Mouse (Mus musculus) CD4-positive, CD25-positive, alpha-beta regulatory T cell, adult 4 months (primary cell): Measurements from ENCODE around the gene Csnk2a1. TPM values are rescaled to one million over a fixed set of nuclear protein-coding genes. Genes with fewer than 3 reads are reported as not detected.
"Not testable (repeated sequence)": the region's sequence is repeated elsewhere in the genome, so short reads cannot be mapped to it uniquely, and the experiment has no call there.

ENCODE experiments used
- ATAC-seq: one replicate; pipeline ENCODE4 v1.8.0; 2017
- polyA plus RNA-seq, 2 experiments: library from polyadenylated mRNA; unstranded; fragments of 100-300 nt; shearing (Covaris generic); gene quantifications; one replicate each; pipeline ENCODE4 v1.2.1; 2017

Csnk2a1 gene
- polyA plus RNA-seq, 2 experiments from 2014 or later = 65.7 to 107 TPM

DNA sequence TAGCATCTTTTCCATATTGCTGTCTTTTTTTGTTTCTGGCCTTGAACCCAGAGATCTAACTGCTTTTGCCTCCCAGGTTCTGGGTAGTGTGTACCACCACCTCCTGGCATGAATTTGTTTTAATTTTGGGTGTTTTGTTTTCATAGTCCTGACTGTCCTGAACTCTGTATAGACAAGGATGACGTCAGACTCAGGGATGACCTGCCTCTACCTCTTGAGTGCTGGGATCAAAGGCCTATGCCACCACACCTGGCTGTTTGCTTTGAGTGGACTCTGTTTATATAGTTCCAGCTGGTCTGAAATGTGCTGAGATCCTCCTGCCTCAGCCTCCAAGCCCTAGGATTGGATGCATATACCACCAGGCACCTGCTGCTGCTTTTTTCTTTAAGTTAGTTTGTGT, 11.3 kb downstream of the Csnk2a1 start:
- no peak for ATAC-seq

- ATAC-seq = no peak
Measured at GRCm38 (mm10) chr2:152240580-152240979, 13.9 kb downstream of the Csnk2a1 start.

- ATAC-seq = no peak
Measured at GRCm38 (mm10) chr2:152247213-152247612, 20.6 kb downstream of the Csnk2a1 start.

DNA sequence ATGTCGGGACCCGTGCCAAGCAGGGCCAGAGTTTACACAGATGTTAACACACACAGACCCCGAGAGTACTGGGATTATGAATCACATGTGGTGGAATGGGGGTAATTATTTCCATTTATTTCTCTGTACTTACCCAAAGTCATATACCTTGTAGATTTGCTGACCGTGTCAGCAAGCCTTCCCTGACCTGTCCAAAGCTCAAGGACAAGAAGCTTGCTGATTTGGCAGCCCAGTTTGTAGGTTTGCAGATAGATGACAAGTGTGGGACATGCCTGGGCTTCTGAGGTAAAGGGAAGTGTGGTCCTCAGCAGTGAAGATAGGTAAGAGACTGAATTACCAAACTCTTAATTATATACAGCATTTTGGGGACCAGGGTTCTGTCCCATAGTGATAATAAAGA, 23.9 kb downstream of the Csnk2a1 start:
- ATAC-seq = no peak

GRCm38 (mm10) chr2:152259739-152260138, 33.1 kb downstream of the Csnk2a1 start:
- no peak for ATAC-seq

GRCm38 (mm10) chr2:152273639-152274038, 47.0 kb downstream of the Csnk2a1 start:
- ATAC-seq = peak; percentile 41

DNA sequence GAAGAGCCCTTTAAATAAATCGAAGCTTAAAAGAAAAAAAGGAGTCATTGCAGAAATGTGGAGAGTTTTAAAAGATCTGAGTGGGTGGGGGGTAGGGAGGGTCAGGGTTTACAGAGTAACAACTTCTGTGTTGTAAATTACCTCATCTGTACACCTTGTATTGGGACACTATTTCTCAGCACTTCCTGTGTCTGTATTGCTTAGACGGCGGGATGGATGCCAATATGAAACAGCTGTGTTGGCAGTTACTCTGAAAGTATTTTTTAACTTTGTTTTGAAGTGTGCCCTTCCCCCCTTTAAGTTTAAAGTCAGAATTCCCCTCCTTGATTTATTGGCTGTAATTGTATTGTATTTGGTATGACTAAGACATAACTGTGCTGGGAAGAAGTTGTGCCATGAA, 54.8 kb downstream of the Csnk2a1 start:
- peak; percentile 60 for ATAC-seq

DNA sequence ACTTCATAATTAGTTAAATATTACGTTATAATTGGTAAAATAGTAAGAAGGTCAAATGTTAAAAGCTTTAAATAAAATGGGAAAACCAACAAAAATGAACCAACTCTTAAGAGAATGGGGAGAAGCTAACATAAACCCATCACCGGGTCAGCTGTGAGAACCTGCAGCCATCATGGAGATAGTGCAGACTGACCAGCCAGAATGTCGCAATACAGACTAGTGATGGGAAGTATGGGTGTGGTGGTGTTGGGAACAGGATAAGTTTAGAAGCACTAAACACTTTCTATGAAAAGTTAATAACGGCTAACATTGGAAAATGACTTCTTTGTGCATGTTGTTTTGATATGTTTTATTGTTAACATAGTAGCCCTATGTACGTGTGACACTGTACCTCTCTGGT, 60.9 kb downstream of the Csnk2a1 start:
- no peak for ATAC-seq

- ATAC-seq = no peak
Measured at GRCm38 (mm10) chr2:152288046-152288445, 61.4 kb downstream of the Csnk2a1 start.

- not testable (repeated sequence) for ATAC-seq
Measured at GRCm38 (mm10) chr2:152289623-152290022, 63.0 kb downstream of the Csnk2a1 start.

- no peak for ATAC-seq
Measured at GRCm38 (mm10) chr2:152292475-152292874, 65.8 kb downstream of the Csnk2a1 start.

- ATAC-seq = peak; percentile 17
Measured at GRCm38 (mm10) chr2:152293179-152293726, 66.6 kb downstream of the Csnk2a1 start.

DNA sequence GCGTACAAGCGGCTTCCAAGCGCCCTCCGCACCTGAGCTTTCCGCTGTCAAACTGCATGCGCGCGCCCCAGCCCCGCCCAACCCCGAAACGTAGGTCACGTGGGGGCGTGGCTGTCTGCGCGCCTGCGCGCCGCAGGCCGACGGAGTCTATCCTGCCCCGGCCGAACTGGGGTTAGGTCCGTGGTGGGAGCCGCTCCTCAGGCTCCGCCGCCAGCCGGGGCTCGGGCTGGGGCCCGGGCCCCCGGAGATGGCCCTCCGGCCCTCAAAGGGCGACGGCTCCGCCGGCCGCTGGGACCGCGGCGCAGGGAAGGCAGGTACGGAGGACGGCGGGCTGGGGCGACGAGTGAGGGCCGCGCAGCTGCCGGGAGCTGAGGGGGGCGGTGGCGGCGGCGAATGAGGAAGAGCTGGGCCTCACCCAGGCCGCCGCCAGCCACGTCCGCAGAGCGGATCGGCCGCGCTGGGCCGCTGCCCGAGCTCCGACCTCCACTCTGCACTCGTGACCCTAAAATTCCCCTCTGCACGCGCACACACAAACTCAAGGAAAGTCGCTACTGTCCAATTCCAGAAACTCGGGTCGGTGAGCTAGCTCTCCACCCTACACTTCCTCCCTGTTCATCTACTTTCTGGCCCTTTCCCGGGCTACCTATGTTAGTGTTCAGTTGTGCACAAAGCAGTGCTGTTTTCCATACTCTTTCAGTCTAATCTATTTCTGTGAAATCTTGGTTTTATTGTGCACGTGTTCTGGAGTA, 67.3 kb downstream of the Csnk2a1 start, which contains the start of gene Tbc1d20:
Gene Tbc1d20 (plus strand): TSS at position 102 of the 749 bp plus-strand sequence.
- peak; percentile 92 for ATAC-seq

- ATAC-seq = no peak
Measured at GRCm38 (mm10) chr2:152294541-152294940, 67.9 kb downstream of the Csnk2a1 start.

GRCm38 (mm10) chr2:152302862-152303261, 76.2 kb downstream of the Csnk2a1 start:
- no peak for ATAC-seq

GRCm38 (mm10) chr2:152303781-152304180, 77.1 kb downstream of the Csnk2a1 start:
- no peak for ATAC-seq

DNA sequence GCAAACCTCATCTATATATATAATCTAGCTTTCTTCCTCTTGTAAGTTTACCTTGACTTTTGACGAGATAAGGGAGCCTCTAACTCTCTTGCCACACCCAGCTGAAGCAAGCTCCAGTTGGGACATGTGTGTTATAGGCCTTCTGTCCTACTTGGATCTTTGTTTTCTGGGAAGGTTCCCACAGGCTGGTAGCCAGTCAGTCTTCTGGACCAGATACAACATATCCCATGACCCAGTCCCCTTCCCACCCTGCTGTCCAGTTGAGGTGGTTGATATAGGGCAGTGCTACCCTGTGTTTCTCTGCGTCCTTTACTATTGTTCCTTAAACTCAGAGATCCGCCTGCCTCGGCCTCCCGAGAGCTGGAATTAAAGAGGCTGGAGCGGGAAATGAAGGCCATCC, 78.8 kb downstream of the Csnk2a1 start:
- no peak for ATAC-seq

- no peak for ATAC-seq
Measured at GRCm38 (mm10) chr2:152307186-152307585, 80.5 kb downstream of the Csnk2a1 start.

GRCm38 (mm10) chr2:152312996-152313395, 86.4 kb downstream of the Csnk2a1 start:
- ATAC-seq = no peak

DNA sequence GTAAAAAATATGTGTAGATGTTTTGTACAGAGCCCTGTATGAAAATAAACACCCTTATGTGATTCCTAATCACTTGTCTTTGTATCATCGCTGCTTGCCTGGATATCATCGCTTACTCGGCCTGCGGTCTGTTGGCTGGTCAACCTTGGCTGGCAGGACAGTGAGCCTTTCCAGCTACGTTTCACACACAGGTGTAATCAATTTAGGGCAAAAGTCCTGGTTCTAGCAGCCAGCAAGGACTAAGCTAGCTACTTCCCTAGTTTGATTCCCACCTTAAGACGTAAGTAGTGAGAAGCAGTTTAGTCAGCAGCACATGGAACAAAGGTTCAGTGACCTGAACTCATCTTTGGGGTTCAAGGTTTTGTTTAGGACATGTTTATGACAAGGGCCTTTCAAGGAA, 87.3 kb downstream of the Csnk2a1 start:
- ATAC-seq = no peak

GRCm38 (mm10) chr2:152317054-152317453, 90.4 kb downstream of the Csnk2a1 start:
- ATAC-seq = no peak

DNA sequence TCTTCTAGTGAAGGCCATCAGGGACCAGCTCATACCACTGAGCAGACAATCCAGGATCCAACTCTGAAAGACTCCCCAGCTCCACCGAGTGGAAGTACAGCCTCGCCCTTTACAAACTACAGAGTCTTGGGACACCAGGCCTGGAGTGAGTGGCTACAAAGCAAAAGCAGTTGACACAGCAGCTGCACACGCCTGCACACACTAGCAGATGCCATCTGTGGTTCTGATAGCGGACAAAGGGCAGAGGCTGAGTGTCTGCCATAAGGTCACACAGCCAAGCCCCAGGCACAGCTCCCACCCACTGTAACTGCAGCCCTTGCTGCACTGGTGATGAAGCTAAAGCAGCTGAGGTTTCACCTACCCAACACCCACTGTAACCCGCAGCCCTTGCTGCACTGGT, 94.9 kb downstream of the Csnk2a1 start:
- no peak for ATAC-seq

- ATAC-seq = no peak
Measured at GRCm38 (mm10) chr2:152322198-152322597, 95.6 kb downstream of the Csnk2a1 start.

DNA sequence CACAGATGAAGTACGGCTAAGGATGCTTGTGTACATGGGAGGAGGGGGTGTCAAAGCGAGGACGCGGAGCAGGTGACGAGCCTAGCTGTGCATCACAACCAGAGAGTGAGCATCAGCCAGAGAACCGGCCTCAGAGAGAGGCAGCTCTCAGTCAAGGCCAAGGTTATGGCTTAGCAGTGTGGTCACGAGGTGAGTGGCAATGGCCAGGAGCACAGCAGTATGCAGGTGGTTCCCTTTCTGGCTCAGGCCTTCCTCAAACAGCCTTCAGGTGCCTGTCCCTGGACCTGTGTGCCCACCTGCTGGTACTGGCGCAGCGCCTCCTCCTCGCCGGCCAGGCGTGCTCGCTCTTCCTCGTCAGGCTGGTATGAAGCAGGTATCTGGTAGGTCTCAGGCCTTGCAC, 97.3 kb downstream of the Csnk2a1 start:
- no peak for ATAC-seq
